Mouse (Mus musculus): ENCODE measurements around the gene Setd2.

Gene Setd2

GRCm38 (mm10) chr9:110532538-110533291 is at the start of gene Setd2:
Gene Setd2 (plus strand): TSS chr9:110532597.
- DNase-seq (ENCODE audit: extremely low spot score): no peak

- DNase-seq (ENCODE audit: extremely low spot score): no peak
Observed at GRCm38 (mm10) chr9:110488841-110489240, 43.6 kb upstream of the Setd2 start.

- no peak for DNase-seq (ENCODE audit: extremely low spot score)
Observed at GRCm38 (mm10) chr9:110490913-110491312, 41.5 kb upstream of the Setd2 start.

GRCm38 (mm10) chr9:110525737-110526136 is 6.7 kb upstream of the Setd2 start:
- DNase-seq (ENCODE audit: extremely low spot score): no peak

- DNase-seq (ENCODE audit: extremely low spot score): peak; percentile 11
Observed at GRCm38 (mm10) chr9:110529002-110529737, 3.2 kb upstream of the Setd2 start.

GRCm38 (mm10) chr9:110530650-110531049 is 1.7 kb upstream of the Setd2 start:
- DNase-seq (ENCODE audit: extremely low spot score): no peak

GRCm38 (mm10) chr9:110531151-110531791 is 1.1 kb upstream of the Setd2 start:
- peak; percentile 14 for DNase-seq (ENCODE audit: extremely low spot score)

- peak; percentile 97 for DNase-seq (ENCODE audit: extremely low spot score)
Observed at GRCm38 (mm10) chr9:110531914-110532489, 395 bp upstream of the Setd2 start.

- DNase-seq (ENCODE audit: extremely low spot score): no peak
Observed at GRCm38 (mm10) chr9:110533645-110534044, 1.2 kb downstream of the Setd2 start.

- no peak for DNase-seq (ENCODE audit: extremely low spot score)
Observed at GRCm38 (mm10) chr9:110535114-110535513, 2.7 kb downstream of the Setd2 start.

GRCm38 (mm10) chr9:110536636-110537035 is 4.2 kb downstream of the Setd2 start:
- no peak for DNase-seq (ENCODE audit: extremely low spot score)

GRCm38 (mm10) chr9:110538511-110538910 is 6.1 kb downstream of the Setd2 start:
- DNase-seq (ENCODE audit: extremely low spot score): no peak

GRCm38 (mm10) chr9:110541988-110542387 is 9.6 kb downstream of the Setd2 start:
- no peak for DNase-seq (ENCODE audit: extremely low spot score)

GRCm38 (mm10) chr9:110548261-110548660 is 15.9 kb downstream of the Setd2 start:
- DNase-seq (ENCODE audit: extremely low spot score): no peak

GRCm38 (mm10) chr9:110568309-110568708 is 35.9 kb downstream of the Setd2 start:
- DNase-seq (ENCODE audit: extremely low spot score): no peak

GRCm38 (mm10) chr9:110582161-110582560 is 49.8 kb downstream of the Setd2 start:
- no peak for DNase-seq (ENCODE audit: extremely low spot score)

- DNase-seq (ENCODE audit: extremely low spot score): no peak
Observed at GRCm38 (mm10) chr9:110583521-110583920, 51.1 kb downstream of the Setd2 start.

- DNase-seq (ENCODE audit: extremely low spot score): no peak
Observed at GRCm38 (mm10) chr9:110611471-110611870, 79.1 kb downstream of the Setd2 start.

GRCm38 (mm10) chr9:110617081-110617480 is 84.7 kb downstream of the Setd2 start:
- DNase-seq (ENCODE audit: extremely low spot score): no peak

- DNase-seq (ENCODE audit: extremely low spot score): no peak
Observed at GRCm38 (mm10) chr9:110620180-110620579, 87.8 kb downstream of the Setd2 start.

- DNase-seq (ENCODE audit: extremely low spot score): no peak
Observed at GRCm38 (mm10) chr9:110620685-110621084, 88.3 kb downstream of the Setd2 start.

- DNase-seq (ENCODE audit: extremely low spot score): no peak
Observed at GRCm38 (mm10) chr9:110622621-110623219, 90.3 kb downstream of the Setd2 start.

All from embryo, embryonic 9.5 days (tissue).